Mouse (Mus musculus) heart, postnatal 4 days (tissue): ENCODE data around the gene Olfr314. TPM values are rescaled to one million over a fixed set of nuclear protein-coding genes. Genes with fewer than 3 reads are reported as not detected.
"Not testable (repeated sequence)": the region's sequence is repeated elsewhere in the genome, so short reads cannot be mapped to it uniquely, and the experiment has no call there.

ENCODE experiments used
- DNase-seq: peaks from one replicate; pipeline ENCODE4 v3.0.0; 2021
- total RNA-seq, 2 experiments: library from RNA; stranded (reverse); gene quantifications; 2 replicates each; pipeline ENCODE4 v1.2.3; 2021

Gene Olfr314
- total RNA-seq = not detected

DNA sequence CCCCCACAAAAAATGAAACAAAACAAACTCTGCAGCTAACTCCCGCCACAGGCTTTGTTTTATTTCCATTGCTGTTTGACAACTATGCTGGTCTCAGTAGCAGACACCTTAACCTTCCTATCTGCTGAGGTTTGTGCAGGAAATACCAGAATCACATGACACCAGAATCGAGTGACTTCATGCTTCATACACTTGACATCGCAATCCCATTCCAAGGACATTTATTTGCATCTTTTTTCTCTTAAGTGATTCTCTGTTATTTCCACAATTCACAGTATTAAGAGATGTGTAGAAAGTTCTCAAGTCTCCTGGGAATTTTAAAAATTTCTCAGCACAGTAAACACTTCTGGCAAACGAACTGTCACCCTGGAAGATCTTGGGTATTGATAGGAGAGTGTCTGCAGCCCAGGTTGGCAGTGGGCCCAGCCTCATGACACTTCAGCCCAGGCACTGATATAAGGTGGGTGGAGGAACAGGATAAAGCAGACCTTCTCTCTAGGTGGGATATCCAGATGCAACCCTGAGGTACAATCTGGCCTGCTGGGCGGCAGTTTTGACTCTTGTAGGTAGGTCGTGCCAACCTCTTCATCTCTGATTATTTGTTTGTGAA, at the start of gene Olfr314:
Gene Olfr314 (plus strand): TSS at position 473 of the 610 bp plus-strand sequence.
- no peak for DNase-seq

DNA sequence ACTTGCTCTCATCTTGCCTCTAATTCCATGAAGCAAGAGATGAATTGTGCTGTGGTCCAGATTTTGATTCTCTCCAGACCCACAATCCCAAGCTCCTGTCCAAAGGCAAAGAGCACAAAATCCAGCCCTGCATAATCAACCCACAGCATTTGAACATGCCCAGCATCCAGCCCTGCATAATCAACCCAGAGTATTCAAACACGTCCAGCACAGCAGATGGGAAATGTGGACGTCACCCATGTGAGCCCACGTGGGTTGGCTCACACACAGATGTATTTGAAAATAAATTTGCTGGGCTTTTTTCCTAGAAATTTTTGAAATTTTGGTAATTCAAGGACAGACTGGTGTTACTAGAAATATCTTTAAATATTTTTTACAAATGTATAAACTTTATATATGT, 49.4 kb upstream of the Olfr314 start:
- DNase-seq = no peak

DNA sequence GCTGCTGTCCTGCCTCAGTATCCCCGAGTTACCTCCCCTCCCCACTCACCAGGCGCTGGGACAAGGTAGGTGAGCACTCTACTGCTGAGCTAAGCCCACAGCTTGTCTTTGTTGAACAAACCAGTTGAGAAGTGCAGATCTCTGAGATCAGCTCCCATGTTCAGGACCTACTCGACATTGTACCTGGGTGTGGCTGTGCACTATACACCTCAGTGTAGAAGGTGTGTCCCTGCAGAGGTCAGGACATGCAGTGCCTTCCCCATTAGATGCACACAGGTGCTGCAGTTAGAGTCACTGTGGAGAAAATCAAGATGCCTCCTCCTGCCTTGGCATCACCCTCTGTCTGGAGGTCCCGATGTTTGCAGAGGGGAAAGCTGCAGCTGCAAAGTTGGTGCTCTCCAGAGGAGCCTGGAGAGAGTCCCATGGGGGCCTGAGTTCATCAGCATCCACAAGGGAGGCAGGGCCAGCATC, 43.9 kb upstream of the Olfr314 start, which contains the start of gene Olfr317:
Gene Olfr317 (minus strand): TSS at position 421 of the 471 bp plus-strand sequence.
- DNase-seq = no peak

DNA sequence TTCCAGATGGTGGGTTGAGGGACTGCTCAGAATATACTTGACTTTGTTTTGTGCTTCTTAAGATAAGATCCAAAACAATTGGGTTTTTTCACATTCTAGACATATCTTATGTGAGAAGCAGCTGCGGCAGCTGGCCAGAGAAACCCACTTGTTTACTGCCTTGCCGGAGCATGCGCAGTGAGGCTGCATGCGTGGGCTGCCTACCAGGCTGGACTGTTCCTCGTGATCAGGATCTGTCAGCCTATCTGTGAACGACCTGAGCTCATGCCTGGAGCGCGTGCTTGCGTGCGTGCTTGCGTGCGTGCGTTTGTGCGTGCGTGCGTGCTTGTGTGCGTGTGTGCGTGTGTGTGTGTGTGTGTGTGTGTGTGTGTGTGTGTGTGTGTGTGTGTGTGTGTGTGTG, 31.7 kb upstream of the Olfr314 start:
- not testable (repeated sequence) for DNase-seq

DNA sequence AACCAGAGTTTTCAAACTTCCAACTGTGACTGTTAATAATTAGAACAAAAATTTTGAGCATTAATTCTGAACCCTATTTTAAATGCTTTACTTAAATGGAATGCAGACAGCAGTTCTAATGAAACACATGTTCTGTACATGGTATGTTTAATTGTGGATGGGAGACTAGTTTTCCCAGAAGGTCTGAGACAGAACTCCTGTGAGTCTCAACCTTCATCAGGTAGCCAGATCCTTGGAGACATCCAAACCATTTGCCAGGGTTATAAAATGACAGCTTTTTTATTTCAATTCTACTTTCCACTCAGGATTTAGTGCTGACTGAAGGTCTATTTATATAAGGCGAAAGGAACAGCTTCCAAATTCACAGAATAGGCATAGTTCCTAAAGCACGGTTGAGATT, 30.3 kb upstream of the Olfr314 start, which contains the start of gene Olfr316:
Gene Olfr316 (plus strand): TSS at position 301 of the 400 bp plus-strand sequence.
- DNase-seq = no peak

DNA sequence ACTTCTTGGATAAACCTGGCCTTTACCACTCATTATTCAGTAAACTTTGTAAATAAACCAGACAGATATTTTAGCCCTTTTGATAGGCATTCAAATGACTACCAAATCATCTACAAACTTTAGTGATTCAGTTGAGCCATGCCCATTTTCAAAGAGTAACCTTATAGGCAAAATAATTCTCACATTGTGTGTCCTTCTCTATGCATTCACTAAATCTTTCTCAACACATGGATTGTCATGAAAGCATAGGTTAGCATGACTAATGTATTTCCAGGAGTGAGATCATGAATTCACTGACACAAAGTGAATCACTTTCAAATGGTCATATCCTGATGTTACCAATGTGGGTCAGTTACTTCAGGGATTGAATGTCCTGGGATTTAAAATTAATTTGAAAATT, 9.9 kb upstream of the Olfr314 start, which contains the start of gene Olfr315:
Gene Olfr315 (plus strand): TSS at position 301 of the 400 bp plus-strand sequence.
- DNase-seq = no peak

DNA sequence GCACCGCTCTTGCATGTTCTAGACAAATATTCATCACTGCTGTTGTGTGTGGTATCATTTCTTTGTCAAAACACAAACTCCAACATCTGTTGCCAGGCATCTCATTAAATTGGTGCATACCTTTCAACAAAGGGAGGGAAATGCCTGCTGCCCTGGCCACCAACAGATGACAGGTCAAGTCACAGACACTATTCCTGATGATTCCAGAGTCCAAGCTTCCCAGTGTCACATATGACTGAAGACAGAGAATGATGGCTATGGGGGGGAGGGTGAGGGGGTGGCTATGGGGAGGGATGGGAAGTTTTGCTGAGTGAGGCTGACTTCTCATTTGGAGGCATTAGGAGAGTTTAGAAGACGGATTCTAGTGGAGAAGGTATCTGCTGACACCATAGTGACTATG, 1.4 kb downstream of the Olfr314 start:
- no peak for DNase-seq

DNA sequence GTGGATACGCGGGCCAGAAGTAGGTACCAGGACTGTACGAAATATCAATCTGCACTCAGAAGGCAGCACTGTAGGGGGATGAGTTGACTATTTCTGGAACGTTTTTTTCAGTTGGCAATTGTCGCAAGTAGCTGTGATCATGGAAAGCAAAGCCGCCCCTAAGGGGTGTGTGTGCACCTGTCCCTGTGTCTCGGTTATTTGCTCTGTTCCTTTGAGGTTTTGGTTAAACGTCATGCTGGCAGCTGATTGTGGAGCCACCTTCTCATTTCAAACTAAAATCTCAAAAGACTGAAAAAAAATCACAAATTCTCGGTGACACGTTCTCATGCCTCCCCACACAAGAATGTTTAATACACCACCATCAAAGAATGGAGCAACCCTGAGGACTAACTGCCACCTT, 4.9 kb downstream of the Olfr314 start:
- no peak for DNase-seq

DNA sequence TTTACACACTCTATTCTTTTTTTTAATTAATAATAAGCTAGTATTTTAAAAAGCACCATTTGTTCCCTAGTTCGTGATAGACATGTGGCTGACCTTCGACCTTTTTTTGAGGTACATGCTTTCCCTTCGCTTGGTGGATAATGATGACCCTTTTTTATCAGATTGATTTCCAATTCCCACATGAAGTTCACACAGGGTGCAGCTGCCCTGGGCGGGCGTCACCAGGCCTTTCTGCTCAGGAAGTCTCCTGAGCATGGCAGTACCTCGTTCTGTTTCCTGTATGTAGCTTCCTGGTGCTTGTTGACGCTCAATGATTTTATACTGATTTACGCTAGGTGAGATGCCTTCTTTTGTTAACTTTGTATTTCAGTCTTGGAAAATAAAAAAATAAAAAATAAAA, 5.6 kb downstream of the Olfr314 start:
- no peak for DNase-seq

DNA sequence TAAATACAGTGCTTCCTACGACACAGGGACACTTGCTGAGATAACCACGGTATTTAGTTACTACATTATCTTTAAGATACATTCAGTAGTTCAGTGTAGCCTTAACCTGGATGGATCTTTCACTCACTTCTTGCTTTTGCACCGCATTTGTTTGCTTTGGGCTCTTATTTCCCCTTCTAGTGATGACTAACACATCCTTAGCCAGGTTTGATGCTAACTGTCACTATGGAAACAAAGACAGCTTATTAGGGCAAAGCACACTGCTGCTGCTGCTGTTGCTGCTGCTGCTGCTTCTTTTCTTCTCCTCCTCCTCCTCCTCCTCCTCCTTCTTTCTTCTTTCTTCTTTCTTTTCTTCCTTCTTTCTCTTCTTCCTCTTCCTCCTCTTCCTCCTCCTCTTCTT, 6.8 kb downstream of the Olfr314 start:
- no peak for DNase-seq

DNA sequence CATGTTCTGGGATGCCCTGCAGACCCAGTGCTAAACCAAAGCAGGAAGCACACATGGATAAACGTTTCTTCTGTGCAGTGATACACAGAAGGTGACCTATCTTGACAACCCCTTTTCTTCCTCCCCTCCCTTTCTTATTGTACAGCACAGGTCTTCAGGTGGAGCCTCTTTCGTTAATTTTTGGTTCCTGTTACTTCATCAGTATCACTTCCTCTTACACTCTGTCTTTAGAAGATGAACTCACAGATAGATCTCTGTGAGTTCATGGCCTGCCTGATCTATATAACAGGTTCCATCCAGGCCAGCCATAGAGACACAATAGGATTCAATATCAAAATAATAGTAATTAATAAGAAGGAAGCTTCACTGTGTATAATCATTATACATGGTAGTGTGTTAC, 7.3 kb downstream of the Olfr314 start:
- no peak for DNase-seq

DNA sequence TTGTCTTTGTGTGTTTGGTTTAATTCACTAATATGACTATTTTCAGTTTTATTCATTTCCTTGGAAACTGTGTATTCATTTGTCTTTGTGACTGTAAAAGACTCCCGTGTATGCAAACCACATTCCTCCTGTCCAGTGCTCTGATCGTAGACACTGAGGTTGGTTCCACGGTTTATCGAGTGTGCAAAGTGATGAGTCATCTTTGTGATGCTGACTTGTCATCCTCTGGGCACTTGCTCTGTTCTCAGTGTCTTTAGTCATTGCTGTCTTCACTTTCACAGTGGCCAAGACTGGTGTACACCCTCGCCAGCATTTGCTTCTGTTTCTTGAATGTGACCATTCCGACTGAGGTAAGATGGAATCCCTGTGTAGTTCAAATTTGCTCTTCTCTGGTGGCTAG, 7.9 kb downstream of the Olfr314 start:
- DNase-seq = no peak

DNA sequence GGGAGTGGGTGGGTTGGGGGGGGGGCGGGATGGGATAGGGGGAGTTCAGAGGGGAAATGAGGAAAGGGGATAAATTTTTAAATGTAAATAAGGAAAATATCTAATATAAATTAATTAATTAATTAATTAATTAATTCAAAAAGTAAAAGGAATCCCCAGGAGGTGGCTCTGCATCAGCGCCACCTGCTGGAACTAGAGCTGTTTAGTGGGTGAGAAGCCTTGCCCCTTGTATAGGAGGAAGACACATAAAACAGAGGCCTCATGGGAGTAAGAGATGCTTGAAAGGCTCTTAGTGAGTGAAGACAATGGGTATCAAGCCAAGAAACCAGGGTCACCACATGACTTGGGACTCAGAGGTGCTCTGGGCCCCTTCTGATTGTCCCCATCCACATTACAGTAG, 13.1 kb downstream of the Olfr314 start:
- DNase-seq = no peak

DNA sequence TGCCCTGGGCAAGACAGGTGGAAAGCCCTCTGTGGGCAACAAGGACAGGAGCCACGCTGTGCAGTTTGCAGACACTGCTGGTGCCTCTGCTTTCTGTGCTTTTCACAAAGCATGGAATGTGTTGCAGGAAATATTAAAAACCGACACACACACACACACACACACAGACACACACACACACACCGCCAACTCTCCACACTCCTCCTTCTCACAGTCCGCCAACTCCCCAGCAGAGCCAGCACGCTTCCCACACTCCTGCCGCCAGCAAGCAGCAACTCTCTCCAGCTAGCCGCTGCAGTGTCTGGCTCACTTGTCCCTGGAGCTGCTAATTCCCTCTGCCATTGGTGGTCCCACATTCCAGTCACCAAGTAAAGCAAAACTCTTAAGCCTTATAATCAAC, 14.1 kb downstream of the Olfr314 start:
- peak; percentile 9 for DNase-seq

DNA sequence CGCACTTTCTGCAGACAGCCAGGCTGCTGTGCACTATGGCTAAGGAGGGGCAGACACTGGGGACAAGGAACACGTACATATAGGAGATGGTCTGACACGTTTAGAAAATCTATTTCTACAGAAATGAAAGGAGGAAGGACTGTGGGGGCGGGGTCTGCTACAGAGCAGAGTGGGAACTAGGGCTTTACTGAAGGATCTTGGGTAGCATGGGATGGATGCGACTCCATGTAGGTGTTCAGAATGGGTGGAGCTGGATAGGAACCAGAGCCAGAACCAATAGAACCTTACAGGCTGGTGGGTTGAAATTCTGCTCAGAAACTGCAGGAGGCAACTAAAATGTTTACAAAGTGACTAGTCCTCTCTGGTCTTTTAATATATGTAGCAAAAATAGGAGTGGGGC, 17.0 kb downstream of the Olfr314 start:
- DNase-seq = no peak

DNA sequence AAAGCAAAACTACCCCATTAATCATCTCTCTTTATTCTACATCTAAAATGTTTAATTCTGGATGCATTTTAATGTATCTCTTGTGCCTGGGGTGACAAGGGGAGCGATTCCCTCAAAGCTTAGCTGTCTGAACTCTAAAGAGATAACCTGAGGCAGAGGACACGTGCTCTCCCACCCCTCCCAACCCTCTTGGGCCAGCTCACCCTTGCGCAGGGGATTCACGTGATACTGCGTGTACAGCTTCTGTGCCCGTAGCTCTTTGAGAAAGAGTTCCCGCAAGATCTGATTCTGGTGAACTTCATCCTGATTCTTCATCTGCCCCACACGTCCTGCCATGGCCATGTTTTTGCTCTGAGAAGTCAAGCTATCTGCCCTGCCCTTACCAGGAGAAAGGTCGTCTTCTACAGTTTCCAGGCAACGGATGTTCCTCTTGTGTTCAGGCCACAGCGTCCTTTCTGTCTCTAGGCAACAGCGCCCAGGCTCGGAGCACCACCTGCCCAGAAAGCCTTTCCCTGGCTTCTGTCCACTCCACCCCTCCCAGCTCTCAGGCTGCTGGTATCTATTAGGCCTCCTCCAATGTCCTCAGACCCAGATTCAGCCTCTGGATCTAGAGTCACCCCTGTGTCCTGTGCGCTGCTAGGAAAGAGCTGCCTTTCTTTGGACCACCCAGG, 18.9 kb downstream of the Olfr314 start, which contains the start of gene Fam183b:
Gene Fam183b (minus strand): TSS at position 403 of the 671 bp plus-strand sequence.
- peak; percentile 18 for DNase-seq

DNA sequence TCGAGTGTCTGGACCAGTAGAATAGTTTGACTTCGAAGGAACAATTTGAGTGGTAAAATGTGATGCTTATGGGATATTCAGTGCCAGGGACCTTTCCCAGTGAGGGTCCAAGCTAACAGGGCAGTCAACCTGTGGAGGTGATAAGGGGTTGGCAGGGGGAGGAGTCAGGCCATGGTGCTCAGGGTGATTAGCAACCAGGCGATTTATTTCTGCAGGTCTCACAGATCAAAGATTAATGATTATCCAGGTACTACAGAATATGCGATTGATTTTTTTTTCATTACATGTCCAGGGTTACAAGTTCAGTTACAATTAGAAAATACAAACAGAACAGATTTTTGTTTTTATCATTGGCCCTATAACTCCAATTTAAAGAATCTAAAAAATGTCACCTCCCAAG, 21.1 kb downstream of the Olfr314 start:
- DNase-seq = no peak

DNA sequence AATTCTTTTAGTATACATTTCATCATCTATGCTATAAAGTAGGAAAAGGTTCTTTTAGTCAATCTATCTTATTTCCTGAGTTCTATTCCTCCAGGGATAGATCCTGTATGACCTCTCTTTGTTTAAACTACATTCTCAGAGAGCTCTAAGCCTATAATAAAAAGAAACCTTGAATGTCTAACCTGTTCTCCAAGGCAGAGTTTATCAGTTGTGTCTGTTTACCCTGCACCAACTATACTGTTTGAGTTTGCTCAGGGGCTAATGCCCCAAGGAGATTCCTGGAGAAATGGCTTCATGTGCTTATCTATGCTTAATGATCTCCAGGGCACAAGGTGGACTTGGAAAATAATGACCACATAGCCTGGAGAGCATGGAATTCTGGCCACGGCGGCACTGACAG, 21.6 kb downstream of the Olfr314 start:
- DNase-seq = no peak

DNA sequence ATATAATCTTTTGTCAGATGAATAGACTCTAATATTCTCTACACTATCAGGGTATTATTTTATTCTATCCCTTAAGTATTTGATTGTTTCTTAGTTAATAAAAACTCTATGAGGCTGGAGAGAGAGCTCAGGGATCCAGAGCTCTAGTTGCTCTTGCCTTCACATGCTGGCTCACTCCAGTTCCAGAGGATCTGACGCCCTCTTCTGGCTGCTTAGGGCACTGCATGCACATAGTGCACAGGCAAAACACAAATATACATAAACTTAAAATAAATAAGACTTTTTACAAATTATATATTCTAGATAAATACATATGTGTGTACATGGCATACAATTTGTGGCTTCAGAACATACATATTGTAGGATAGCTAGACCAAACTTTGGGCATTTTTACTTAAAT, 29.2 kb downstream of the Olfr314 start:
- DNase-seq = no peak

DNA sequence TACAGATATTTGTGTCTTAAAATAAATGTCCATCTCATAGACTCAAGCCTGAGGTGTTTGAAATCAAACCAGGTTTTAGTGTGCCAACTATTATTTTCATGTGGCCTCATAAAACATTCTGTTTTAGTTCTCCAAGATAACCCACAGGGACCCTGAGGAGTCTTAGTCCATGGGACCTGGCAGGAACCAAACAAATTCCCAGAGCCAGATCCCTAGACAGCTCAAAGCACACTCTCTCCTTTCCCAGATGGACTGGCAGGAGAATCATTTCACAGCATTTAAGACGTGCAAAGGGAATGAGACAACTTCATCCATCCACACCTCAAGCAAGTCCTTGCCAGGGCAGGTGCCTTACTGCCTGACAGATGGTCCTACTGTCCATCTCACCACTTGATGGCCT, 31.9 kb downstream of the Olfr314 start, which contains the start of gene Olfr313:
Gene Olfr313 (plus strand): TSS at position 301 of the 400 bp plus-strand sequence.
- DNase-seq = not testable (repeated sequence)

DNA sequence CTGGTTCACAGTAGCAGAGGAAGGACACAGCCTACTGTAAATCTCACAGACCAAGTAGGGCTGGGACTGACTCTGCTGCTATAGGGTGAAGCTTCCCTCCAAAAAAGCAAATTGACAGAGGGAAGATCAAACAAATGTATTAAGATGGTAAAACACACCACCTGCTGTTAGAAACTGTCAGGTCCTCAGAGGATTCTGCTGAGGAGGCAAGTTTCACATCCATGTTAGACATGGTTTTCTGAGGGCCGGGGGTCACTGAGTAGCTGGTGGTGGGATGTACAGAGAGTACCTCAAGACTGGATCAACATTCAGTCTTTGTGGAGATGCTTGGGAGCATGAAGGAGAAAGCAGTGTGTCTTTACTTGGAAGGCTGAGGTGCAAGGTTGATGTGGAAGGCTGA, 32.9 kb downstream of the Olfr314 start:
- DNase-seq = no peak

DNA sequence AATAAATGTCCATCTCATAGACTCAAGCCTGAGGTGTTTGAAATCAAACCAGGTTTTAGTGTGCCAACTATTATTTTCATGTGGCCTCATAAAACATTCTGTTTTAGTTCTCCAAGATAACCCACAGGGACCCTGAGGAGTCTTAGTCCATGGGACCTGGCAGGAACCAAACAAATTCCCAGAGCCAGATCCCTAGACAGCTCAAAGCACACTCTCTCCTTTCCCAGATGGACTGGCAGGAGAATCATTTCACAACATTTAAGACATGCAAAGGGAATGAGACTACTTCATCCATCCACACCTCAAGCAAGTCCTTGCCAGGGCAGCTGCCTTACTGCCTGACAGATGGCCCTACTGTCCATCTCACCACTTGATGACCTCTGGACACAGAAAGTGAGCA, 46.2 kb downstream of the Olfr314 start, which contains the start of gene Olfr312:
Gene Olfr312 (plus strand): TSS at position 301 of the 400 bp plus-strand sequence.
- DNase-seq = not testable (repeated sequence)

DNA sequence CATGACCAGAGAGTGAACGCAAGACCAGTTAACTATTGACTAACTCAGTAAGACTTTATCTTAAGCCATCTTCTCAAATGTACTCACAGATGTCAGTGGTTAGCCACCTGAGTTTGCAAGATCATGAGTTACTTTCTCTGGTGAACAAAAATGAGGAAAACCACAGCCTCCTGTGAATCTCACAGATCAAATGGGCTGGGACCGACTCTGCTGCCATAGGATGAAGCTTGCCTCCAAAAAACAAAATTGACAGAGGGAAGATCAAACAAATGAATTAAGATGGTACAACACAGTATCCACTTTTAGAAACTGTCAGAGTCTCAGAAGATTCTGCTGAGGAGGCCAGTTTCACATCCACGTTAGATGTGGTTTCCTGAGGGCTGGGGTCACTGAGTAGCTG, 47.0 kb downstream of the Olfr314 start:
- no peak for DNase-seq

DNA sequence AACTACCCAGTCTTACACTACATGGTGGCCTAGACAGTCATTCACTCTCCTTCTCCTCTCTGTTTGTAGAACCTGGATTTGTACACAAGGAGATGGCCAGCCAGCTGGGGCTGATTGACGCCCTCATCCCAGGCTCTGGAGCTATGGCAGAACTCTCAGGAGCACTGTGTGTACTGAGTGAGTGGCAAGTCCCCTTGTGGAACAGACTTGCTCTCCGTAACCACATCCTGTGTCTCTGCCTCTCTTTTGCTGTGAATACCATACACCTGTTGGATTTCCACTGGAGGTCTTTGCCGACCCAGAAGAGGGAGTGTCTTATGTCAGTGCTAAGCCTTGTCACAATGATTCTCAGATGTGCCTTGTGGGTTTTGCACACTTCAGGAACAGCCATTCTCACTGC, 49.8 kb downstream of the Olfr314 start:
- not testable (repeated sequence) for DNase-seq
